Mouse (Mus musculus) G1E (cell line): Measurements from ENCODE around the gene Xrcc5. TPM values are rescaled to one million over a fixed set of nuclear protein-coding genes. Genes with fewer than 3 reads are reported as not detected.

Experiments
- ATAC-seq: 2 replicates; pipeline ENCODE4 v1.8.0; 2016; ENCODE audit warnings: mild to moderate bottlenecking; ENCODE audit not compliant: insufficient number of reproducible peaks, poor library complexity, low FRiP score, severe bottlenecking; ENCODE audit errors: extremely low read depth
- DNase-seq: peaks from one replicate; pipeline ENCODE4 v3.0.0; 2012; ENCODE audit warnings: low spot score
- H3K27me3 ChIP-seq: 2 replicates; pipeline ENCODE4 v1.6.1; 2012; ENCODE audit warnings: mild to moderate bottlenecking, low read length, inconsistent platforms; ENCODE audit not compliant: insufficient read depth
- H3K36me3 ChIP-seq: replicated peaks from 2 replicates; pipeline ENCODE3; 2012; ENCODE audit warnings: mild to moderate bottlenecking, inconsistent platforms
- H3K4me1 ChIP-seq: 2 replicates; pipeline ENCODE4 v1.6.1; 2012; ENCODE audit warnings: low read depth, low read length, inconsistent platforms, mixed read lengths; ENCODE audit not compliant: insufficient read depth
- H3K4me3 ChIP-seq: 2 replicates; pipeline ENCODE4 v1.5.1; 2012; ENCODE audit warnings: low read depth, mild to moderate bottlenecking, inconsistent platforms, low read length, moderate library complexity, mixed read lengths
- H3K9me3 ChIP-seq: replicated peaks from 2 replicates; pipeline ENCODE4 v1.6.1; 2012; ENCODE audit warnings: inconsistent platforms
- CTCF ChIP-seq: IDR thresholded peaks from 2 replicates; pipeline ENCODE4 v1.5.1; 2012; ENCODE audit warnings: low read depth, low read length, inconsistent platforms, mixed read lengths
- GATA1 ChIP-seq: IDR thresholded peaks from 2 replicates; pipeline ENCODE4 v1.6.1; 2012; ENCODE audit warnings: borderline replicate concordance, low read length, inconsistent platforms, mixed read lengths
- GATA2 ChIP-seq: IDR thresholded peaks from 2 replicates; pipeline ENCODE4 v1.6.1; 2012; ENCODE audit warnings: low read depth, low read length, inconsistent platforms, borderline replicate concordance
- POLR2AphosphoS5 ChIP-seq: IDR thresholded peaks from 2 replicates; pipeline ENCODE4 v1.6.1; 2012; ENCODE audit warnings: low read depth, low read length, inconsistent platforms; ENCODE audit not compliant: insufficient replicate concordance
- TAL1 ChIP-seq: conservative IDR thresholded peaks from 2 replicates; pipeline ENCODE4 v1.6.1; 2012; ENCODE audit warnings: low read depth, low read length, inconsistent platforms, mixed read lengths
- polyA plus RNA-seq: library from polyadenylated mRNA; stranded (reverse); fragments of >175 nt; gene quantifications from 2 replicates; pipeline ENCODE4 v1.2.3, GENCODE M21; 2012
- total RNA-seq, 2 experiments: library from RNA; stranded (forward) in 1 of 2; stranded (reverse) in 1 of 2; fragments of 200-1000 nt in 1 of 2; fragments of >200 nt in 1 of 2; fragmentation: Nextera tagmentation in 1 of 2; gene quantifications; 2 replicates each; pipeline ENCODE4 v1.2.3; 2014 to 2017

Gene Xrcc5
- total and polyA plus RNA-seq, 3 experiments, result 3.4 to 89.5 (median 84.9) TPM

- H3K4me1 ChIP-seq, result no peaks in the 10 kb centered on the region
- H3K27me3 ChIP-seq, result no peaks in the 10 kb centered on the region
- DNase-seq, result no peak
- no peaks in the 10 kb centered on the region for H3K9me3 ChIP-seq
- H3K36me3 ChIP-seq, result peaks cover 89% of the 10 kb centered on the region
- H3K4me3 ChIP-seq, result no peak overlapping the region
- TF ChIP-seq CTCF (no peak), POLR2AphosphoS5 (no peak), TAL1 (no peak), GATA2 (no peak), GATA1 (no peak)
- ATAC-seq, result no peak
Measured at GRCm38 (mm10) chr1:72359462-72359861, 52.2 kb downstream of the Xrcc5 start.

GRCm38 (mm10) chr1:72360809-72361208, 53.6 kb downstream of the Xrcc5 start:
- no peaks in the 10 kb centered on the region for H3K4me1 ChIP-seq
- no peak for DNase-seq
- TF ChIP-seq TAL1 (no peak), CTCF (no peak)
- ATAC-seq, result no peak
- no peak overlapping the region for H3K4me3 ChIP-seq
- H3K36me3 ChIP-seq, result peaks cover 89% of the 10 kb centered on the region
- H3K27me3 ChIP-seq, result no peaks in the 10 kb centered on the region
- H3K9me3 ChIP-seq, result no peaks in the 10 kb centered on the region

- DNase-seq (no peak), ATAC-seq (no peak)
- Histone ChIP-seq H3K4me3 (no peak overlapping the region), H3K27me3 (no peaks in the 10 kb centered on the region), H3K4me1 (no peaks in the 10 kb centered on the region), H3K36me3 (peaks cover 79% of the 10 kb centered on the region), H3K9me3 (no peaks in the 10 kb centered on the region)
- TF ChIP-seq POLR2AphosphoS5 (no peak), GATA1 (no peak), CTCF (no peak), GATA2 (no peak), TAL1 (no peak)
Measured at GRCm38 (mm10) chr1:72364661-72365060, 57.4 kb downstream of the Xrcc5 start.

- no peak overlapping the region for H3K4me3 ChIP-seq
- H3K9me3 ChIP-seq, result no peaks in the 10 kb centered on the region
- TF ChIP-seq POLR2AphosphoS5 (no peak), GATA1 (no peak), TAL1 (no peak), CTCF (no peak), GATA2 (no peak)
- no peaks in the 10 kb centered on the region for H3K4me1 ChIP-seq
- peaks cover 58% of the 10 kb centered on the region for H3K36me3 ChIP-seq
- H3K27me3 ChIP-seq, result no peaks in the 10 kb centered on the region
- no peak for ATAC-seq
- no peak for DNase-seq
Measured at GRCm38 (mm10) chr1:72372512-72372911, 65.3 kb downstream of the Xrcc5 start.

GRCm38 (mm10) chr1:72372913-72373312, 65.7 kb downstream of the Xrcc5 start:
- no peaks in the 10 kb centered on the region for H3K9me3 ChIP-seq
- no peak for TF ChIP-seq GATA2
- no peak for TF ChIP-seq TAL1
- no peak for TF ChIP-seq POLR2AphosphoS5
- TF ChIP-seq GATA1, result no peak
- TF ChIP-seq CTCF, result no peak
- H3K4me3 ChIP-seq, result no peak overlapping the region
- peaks cover 59% of the 10 kb centered on the region for H3K36me3 ChIP-seq
- ATAC-seq (no peak), DNase-seq (no peak)
- no peaks in the 10 kb centered on the region for H3K27me3 ChIP-seq
- no peaks in the 10 kb centered on the region for H3K4me1 ChIP-seq

- H3K4me1 ChIP-seq, result no peaks in the 10 kb centered on the region
- ATAC-seq (no peak), DNase-seq (no peak)
- TF ChIP-seq CTCF (no peak), TAL1 (no peak), POLR2AphosphoS5 (no peak), GATA2 (no peak), GATA1 (no peak)
- peaks cover 60% of the 10 kb centered on the region for H3K36me3 ChIP-seq
- no peaks in the 10 kb centered on the region for H3K27me3 ChIP-seq
- H3K9me3 ChIP-seq, result no peaks in the 10 kb centered on the region
- H3K4me3 ChIP-seq, result no peak overlapping the region
Measured at GRCm38 (mm10) chr1:72373648-72374047, 66.4 kb downstream of the Xrcc5 start.

GRCm38 (mm10) chr1:72374049-72374448, 66.8 kb downstream of the Xrcc5 start:
- no peak for TF ChIP-seq GATA2
- no peak for TF ChIP-seq TAL1
- no peak for TF ChIP-seq POLR2AphosphoS5
- no peak for TF ChIP-seq GATA1
- TF ChIP-seq CTCF, result no peak
- DNase-seq (no peak), ATAC-seq (no peak)
- Histone ChIP-seq H3K9me3 (no peaks in the 10 kb centered on the region), H3K27me3 (no peaks in the 10 kb centered on the region), H3K4me1 (no peaks in the 10 kb centered on the region), H3K36me3 (peaks cover 64% of the 10 kb centered on the region), H3K4me3 (no peak overlapping the region)
